Mouse (Mus musculus): ENCODE data around the gene Slamf6. TPM values are rescaled to one million over a fixed set of nuclear protein-coding genes. Genes with fewer than 3 reads are reported as not detected.

The Slamf6 gene
- polyA plus RNA-seq, 1 experiment from 2014 or later: not detected

GRCm38 (mm10) chr1:171920989-171921621, 3.8 kb downstream of the Slamf6 start:
- no peak overlapping the region for H3K9ac ChIP-seq (ENCODE audit: low read depth, low read length)
- WGBS (ENCODE audit: insufficient replicate concordance): 70% methylated on average over 9 of the region's 9 CpGs

GRCm38 (mm10) chr1:171921641-171922040, 4.3 kb downstream of the Slamf6 start:
- no peak overlapping the region for H3K9ac ChIP-seq (ENCODE audit: low read depth, low read length)
- no peaks in the 10 kb centered on the region for H3K4me1 ChIP-seq (ENCODE audit: control insufficient read depth, insufficient read depth, low read length)
- WGBS (ENCODE audit: insufficient replicate concordance): 73% methylated on average over 2 of the region's 2 CpGs
- ATAC-seq (replicated peaks; ENCODE audit: insufficient number of reproducible peaks, low FRiP score, low TSS enrichment): no peak
- H3K9me3 ChIP-seq (replicated peaks; ENCODE audit: control insufficient read depth, low read length): no peaks in the 10 kb centered on the region
- H3K27me3 ChIP-seq (ENCODE audit: control insufficient read depth, insufficient read depth, low read length): no peaks in the 10 kb centered on the region
- H3K36me3 ChIP-seq (ENCODE audit: control insufficient read depth, insufficient read depth, low read length): no peaks in the 10 kb centered on the region
- no peak overlapping the region for H3K4me3 ChIP-seq (ENCODE audit: low read depth, low read length)
- H3K27ac ChIP-seq (ENCODE audit: low read depth, low read length): no peak overlapping the region
- no peak overlapping the region for H3K4me2 ChIP-seq

More at GRCm38 (mm10) chr1:171920989-171921621, 3.8 kb downstream of the Slamf6 start:
- Histone ChIP-seq H3K9me3 (replicated peaks; ENCODE audit: control insufficient read depth, low read length) (no peaks in the 10 kb centered on the region), H3K36me3 (ENCODE audit: control insufficient read depth, insufficient read depth, low read length) (no peaks in the 10 kb centered on the region), H3K4me2 (no peak overlapping the region), H3K27ac (ENCODE audit: low read depth, low read length) (no peak overlapping the region), H3K4me1 (ENCODE audit: control insufficient read depth, insufficient read depth, low read length) (no peaks in the 10 kb centered on the region), H3K27me3 (ENCODE audit: control insufficient read depth, insufficient read depth, low read length) (no peaks in the 10 kb centered on the region), H3K4me3 (ENCODE audit: low read depth, low read length) (no peak overlapping the region)
- ATAC-seq (replicated peaks; ENCODE audit: insufficient number of reproducible peaks, low FRiP score, low TSS enrichment): no peak

- no peak for ATAC-seq (replicated peaks; ENCODE audit: insufficient number of reproducible peaks, low FRiP score, low TSS enrichment)
- Histone ChIP-seq H3K4me2 (no peak overlapping the region), H3K9me3 (replicated peaks; ENCODE audit: control insufficient read depth, low read length) (no peaks in the 10 kb centered on the region), H3K27me3 (ENCODE audit: control insufficient read depth, insufficient read depth, low read length) (no peaks in the 10 kb centered on the region), H3K27ac (ENCODE audit: low read depth, low read length) (no peak overlapping the region), H3K9ac (ENCODE audit: low read depth, low read length) (no peak overlapping the region), H3K4me3 (ENCODE audit: low read depth, low read length) (no peak overlapping the region), H3K4me1 (ENCODE audit: control insufficient read depth, insufficient read depth, low read length) (no peaks in the 10 kb centered on the region), H3K36me3 (ENCODE audit: control insufficient read depth, insufficient read depth, low read length) (no peaks in the 10 kb centered on the region)
- 87% methylated on average over 5 of the region's 5 CpGs for WGBS (ENCODE audit: insufficient replicate concordance)
Measured at GRCm38 (mm10) chr1:171922844-171923243, 5.5 kb downstream of the Slamf6 start.

- Histone ChIP-seq H3K36me3 (ENCODE audit: control insufficient read depth, insufficient read depth, low read length) (no peaks in the 10 kb centered on the region), H3K4me3 (ENCODE audit: low read depth, low read length) (no peak overlapping the region), H3K27ac (ENCODE audit: low read depth, low read length) (no peak overlapping the region), H3K9ac (ENCODE audit: low read depth, low read length) (no peak overlapping the region), H3K27me3 (ENCODE audit: control insufficient read depth, insufficient read depth, low read length) (no peaks in the 10 kb centered on the region), H3K9me3 (replicated peaks; ENCODE audit: control insufficient read depth, low read length) (no peaks in the 10 kb centered on the region), H3K4me2 (no peak overlapping the region), H3K4me1 (ENCODE audit: control insufficient read depth, insufficient read depth, low read length) (no peaks in the 10 kb centered on the region)
- 74% methylated on average over 3 of the region's 3 CpGs for WGBS (ENCODE audit: insufficient replicate concordance)
- ATAC-seq (replicated peaks; ENCODE audit: insufficient number of reproducible peaks, low FRiP score, low TSS enrichment): no peak
Measured at GRCm38 (mm10) chr1:171924900-171925299, 7.6 kb downstream of the Slamf6 start.

- Histone ChIP-seq H3K4me3 (ENCODE audit: low read depth, low read length) (no peak overlapping the region), H3K4me2 (no peak overlapping the region), H3K9ac (ENCODE audit: low read depth, low read length) (no peak overlapping the region), H3K4me1 (ENCODE audit: control insufficient read depth, insufficient read depth, low read length) (no peaks in the 10 kb centered on the region), H3K9me3 (replicated peaks; ENCODE audit: control insufficient read depth, low read length) (no peaks in the 10 kb centered on the region), H3K27ac (ENCODE audit: low read depth, low read length) (no peak overlapping the region), H3K36me3 (ENCODE audit: control insufficient read depth, insufficient read depth, low read length) (no peaks in the 10 kb centered on the region), H3K27me3 (ENCODE audit: control insufficient read depth, insufficient read depth, low read length) (no peaks in the 10 kb centered on the region)
- WGBS (ENCODE audit: insufficient replicate concordance): 19% methylated on average over 3 of the region's 3 CpGs
- no peak for ATAC-seq (replicated peaks; ENCODE audit: insufficient number of reproducible peaks, low FRiP score, low TSS enrichment)
Measured at GRCm38 (mm10) chr1:171933851-171934250, 16.5 kb downstream of the Slamf6 start.

- Histone ChIP-seq H3K9me3 (replicated peaks; ENCODE audit: control insufficient read depth, low read length) (no peaks in the 10 kb centered on the region), H3K27ac (ENCODE audit: low read depth, low read length) (no peak overlapping the region), H3K9ac (ENCODE audit: low read depth, low read length) (no peak overlapping the region), H3K4me2 (no peak overlapping the region), H3K27me3 (ENCODE audit: control insufficient read depth, insufficient read depth, low read length) (no peaks in the 10 kb centered on the region), H3K36me3 (ENCODE audit: control insufficient read depth, insufficient read depth, low read length) (no peaks in the 10 kb centered on the region), H3K4me1 (ENCODE audit: control insufficient read depth, insufficient read depth, low read length) (no peaks in the 10 kb centered on the region), H3K4me3 (ENCODE audit: low read depth, low read length) (no peak overlapping the region)
- WGBS (ENCODE audit: insufficient replicate concordance): 63% methylated on average over 14 of the region's 14 CpGs
- no peak for ATAC-seq (replicated peaks; ENCODE audit: insufficient number of reproducible peaks, low FRiP score, low TSS enrichment)
Measured at GRCm38 (mm10) chr1:171938952-171939948, 21.9 kb downstream of the Slamf6 start.

- Histone ChIP-seq H3K4me2 (no peak overlapping the region), H3K27me3 (ENCODE audit: control insufficient read depth, insufficient read depth, low read length) (no peaks in the 10 kb centered on the region), H3K4me1 (ENCODE audit: control insufficient read depth, insufficient read depth, low read length) (no peaks in the 10 kb centered on the region), H3K9ac (ENCODE audit: low read depth, low read length) (no peak overlapping the region), H3K9me3 (replicated peaks; ENCODE audit: control insufficient read depth, low read length) (no peaks in the 10 kb centered on the region), H3K4me3 (ENCODE audit: low read depth, low read length) (no peak overlapping the region), H3K36me3 (ENCODE audit: control insufficient read depth, insufficient read depth, low read length) (no peaks in the 10 kb centered on the region), H3K27ac (ENCODE audit: low read depth, low read length) (no peak overlapping the region)
- WGBS (ENCODE audit: insufficient replicate concordance): 69% methylated on average over 6 of the region's 6 CpGs
- ATAC-seq (replicated peaks; ENCODE audit: insufficient number of reproducible peaks, low FRiP score, low TSS enrichment): no peak
Measured at GRCm38 (mm10) chr1:171940626-171941025, 23.3 kb downstream of the Slamf6 start.

GRCm38 (mm10) chr1:171946447-171946995, 29.2 kb downstream of the Slamf6 start:
- Histone ChIP-seq H3K36me3 (ENCODE audit: control insufficient read depth, insufficient read depth, low read length) (no peaks in the 10 kb centered on the region), H3K27me3 (ENCODE audit: control insufficient read depth, insufficient read depth, low read length) (no peaks in the 10 kb centered on the region), H3K4me2 (no peak overlapping the region), H3K27ac (ENCODE audit: low read depth, low read length) (no peak overlapping the region), H3K9me3 (replicated peaks; ENCODE audit: control insufficient read depth, low read length) (no peaks in the 10 kb centered on the region), H3K9ac (ENCODE audit: low read depth, low read length) (no peak overlapping the region), H3K4me3 (ENCODE audit: low read depth, low read length) (no peak overlapping the region), H3K4me1 (ENCODE audit: control insufficient read depth, insufficient read depth, low read length) (no peaks in the 10 kb centered on the region)
- no peak for ATAC-seq (replicated peaks; ENCODE audit: insufficient number of reproducible peaks, low FRiP score, low TSS enrichment)
- WGBS (ENCODE audit: insufficient replicate concordance): 69% methylated on average over 6 of the region's 6 CpGs

Data from heart, embryonic 11.5 days (tissue).